Mouse (Mus musculus): ENCODE measurements around the gene Mical1.

The Mical1 gene

DNA sequence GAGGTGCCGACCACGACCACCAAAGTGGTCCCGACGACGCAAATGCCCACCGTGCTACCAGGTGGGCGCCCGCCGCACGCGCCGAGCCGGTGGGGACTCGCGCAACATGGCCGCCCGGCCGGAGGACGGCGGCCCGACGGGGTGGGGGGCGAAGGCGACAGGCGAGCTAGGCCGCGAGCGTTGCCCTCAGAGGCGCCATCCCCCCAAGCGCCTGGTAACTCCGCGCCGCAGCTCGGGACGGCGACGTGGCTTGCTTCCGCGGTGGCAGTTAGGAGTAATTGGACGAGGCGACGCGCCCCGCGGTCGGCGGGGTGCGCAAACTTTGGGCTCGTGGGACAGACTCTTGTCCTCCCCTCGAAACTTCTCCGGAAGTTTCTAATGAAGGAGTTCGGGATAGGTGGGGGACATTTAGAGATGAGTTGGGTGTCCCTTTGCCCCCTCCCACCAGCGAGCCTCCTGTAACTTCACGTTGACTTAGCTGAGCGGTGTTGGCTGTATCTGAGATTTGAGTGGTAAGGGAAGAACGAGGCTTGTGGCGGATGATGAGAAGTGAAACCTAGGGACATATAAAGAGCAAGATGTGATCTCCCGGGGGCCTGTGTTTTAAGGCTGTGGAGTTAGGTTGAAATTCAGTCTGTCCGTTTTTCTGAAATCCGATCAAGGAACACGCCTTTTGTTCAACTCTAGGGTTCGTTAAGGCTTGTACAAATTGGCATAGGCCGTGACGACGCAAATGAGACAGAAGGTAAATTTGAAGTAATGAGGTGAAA lies 43.7 kb downstream of the Mical1 start:
- DNase-seq (ENCODE audit: low spot score in 2 of 2), result peak; percentile 20 to 22

DNA sequence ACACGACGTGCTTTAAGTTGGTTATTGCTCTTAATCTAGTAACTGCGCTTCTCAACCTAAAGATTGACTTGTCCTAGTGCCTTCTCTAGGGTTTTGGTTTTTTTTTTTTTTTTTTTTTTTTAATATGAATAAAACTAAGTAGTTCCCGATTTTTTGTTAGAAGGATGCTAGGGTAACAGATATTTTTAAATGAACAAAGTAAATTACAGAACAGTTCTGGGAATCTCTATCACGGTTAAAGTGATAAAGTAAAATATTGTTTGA lies 44.2 kb downstream of the Mical1 start:
- no peak for DNase-seq (ENCODE audit: low spot score in 2 of 2)

DNA sequence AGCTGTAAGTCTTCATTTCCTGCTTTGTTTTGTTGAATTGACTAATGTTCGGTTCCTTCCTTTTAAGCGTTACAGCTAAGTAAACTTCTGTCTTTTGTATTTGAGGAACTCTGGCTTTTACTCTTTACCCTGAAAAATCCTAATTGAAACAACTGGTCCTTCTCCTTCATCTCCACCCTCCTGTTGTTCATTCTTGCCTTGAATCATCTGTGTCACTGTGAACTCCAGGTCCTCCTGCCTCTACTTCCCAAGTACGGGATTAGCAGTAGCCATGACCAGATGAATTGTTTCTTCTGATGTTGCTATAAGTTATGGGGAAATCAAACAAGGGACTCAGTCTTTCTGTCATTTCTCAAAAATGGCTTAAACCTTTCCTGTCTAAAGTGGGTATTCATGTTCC lies 47.3 kb downstream of the Mical1 start:
- no peak for DNase-seq (ENCODE audit: low spot score in 2 of 2)

DNA sequence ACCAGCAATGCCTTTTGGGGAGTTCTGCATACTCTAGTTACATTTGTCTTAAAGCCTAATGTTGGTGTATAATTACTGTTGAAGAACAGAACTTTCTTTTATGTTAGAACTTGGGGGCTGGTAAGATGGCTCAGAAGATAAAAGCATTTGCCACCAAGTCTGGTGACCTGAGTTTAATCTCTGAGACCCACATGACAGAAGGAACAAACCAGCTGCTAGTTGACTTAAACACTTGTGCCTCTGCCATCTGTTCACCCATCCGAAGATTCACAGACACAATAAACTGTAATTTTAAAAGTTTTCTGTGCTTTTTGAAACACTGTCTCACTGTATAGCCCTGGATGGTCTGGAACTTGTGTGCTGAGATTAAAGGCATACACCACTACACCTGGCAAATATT lies 49.6 kb downstream of the Mical1 start:
- no peak for DNase-seq (ENCODE audit: low spot score in 2 of 2)

DNA sequence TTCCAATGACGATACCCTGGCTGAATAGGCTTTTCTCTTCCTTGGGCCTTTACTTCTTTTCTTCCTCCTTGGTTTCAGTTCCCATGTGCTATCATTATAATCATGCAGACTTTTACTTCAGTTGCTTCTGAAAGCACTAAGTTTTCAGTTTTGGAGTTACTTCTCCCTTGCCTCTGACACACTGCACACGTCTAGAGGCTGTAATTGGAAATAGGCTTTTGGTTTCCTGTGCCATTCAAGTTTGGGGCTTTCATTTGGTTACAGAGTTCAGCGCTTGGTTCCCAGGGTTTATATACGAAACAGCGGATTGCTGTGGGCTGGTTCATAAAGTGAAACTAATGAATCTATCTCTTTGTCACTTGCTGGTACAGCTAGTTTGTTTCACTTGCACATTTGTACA lies 53.9 kb downstream of the Mical1 start:
- no peak for DNase-seq (ENCODE audit: low spot score in 2 of 2)

DNA sequence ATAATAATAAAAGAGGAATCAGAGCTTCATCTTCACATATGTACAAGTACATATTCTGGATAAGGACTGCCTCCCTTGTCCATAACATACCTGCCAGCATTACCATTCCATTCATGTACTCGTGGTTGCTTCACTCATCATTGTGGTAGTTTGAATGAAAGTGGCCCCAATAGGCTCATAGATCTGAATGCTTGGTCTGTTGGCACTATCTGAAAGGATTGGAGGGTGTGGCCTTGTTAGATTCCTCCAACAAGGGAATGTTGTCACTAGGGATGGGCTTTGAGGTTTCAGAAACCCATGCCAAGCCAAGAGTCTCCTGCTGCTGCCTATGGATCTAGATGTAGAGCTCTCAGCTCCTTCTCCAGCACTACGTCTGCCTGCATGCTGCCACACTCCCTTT lies 59.9 kb downstream of the Mical1 start:
- no peak for DNase-seq (ENCODE audit: low spot score in 2 of 2)
